Mouse (Mus musculus): ENCODE results near the gene Fam107b. TPM values are rescaled to one million over a fixed set of nuclear protein-coding genes. Genes with fewer than 3 reads are reported as not detected.

The Fam107b gene
- polyA plus RNA-seq, 1 experiment, result 39.0 TPM

DNA sequence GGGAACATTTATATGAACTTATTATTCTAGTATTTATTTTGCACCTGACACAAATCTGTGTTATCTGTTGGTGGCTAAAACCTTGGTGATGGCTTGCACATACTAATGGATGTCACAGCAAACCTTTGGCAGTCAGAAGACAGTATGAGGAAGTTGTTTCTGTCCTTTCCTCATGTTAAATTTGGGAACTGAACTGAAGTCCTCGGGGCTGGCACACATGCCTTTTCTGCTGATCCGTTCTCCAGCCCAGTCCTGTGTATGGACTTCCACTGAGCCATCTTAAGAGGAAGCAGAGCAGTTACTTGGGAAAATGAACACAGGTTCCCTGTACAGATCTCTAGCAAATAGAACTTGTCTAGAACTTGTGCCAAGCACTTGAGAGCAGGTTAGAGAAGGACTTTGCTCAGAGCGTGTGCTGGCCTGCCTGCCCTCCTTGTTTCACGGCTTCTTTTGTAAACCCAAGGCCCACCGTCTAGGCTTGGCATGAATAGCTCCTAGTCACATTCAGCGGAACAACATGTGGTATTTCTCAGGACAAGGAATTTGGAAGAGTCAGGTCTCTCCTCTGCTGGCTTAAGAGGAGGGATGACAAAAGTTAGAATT lies 190.0 kb downstream of the Fam107b start:
- Histone ChIP-seq H3K4me1 (ENCODE audit: control insufficient read depth, insufficient read depth, low read length) (peaks cover 25% of the 10 kb centered on the region), H3K27ac (ENCODE audit: insufficient read depth, low read depth, low read length) (peak overlapping the region; percentile 67), H3K4me3 (ENCODE audit: insufficient read depth, low read length) (no peak overlapping the region)
- TF ChIP-seq CTCF (IDR thresholded peaks at IDR 0.05; ENCODE audit: low read depth, low read length), result no peak
- no peak for TF ChIP-seq POLR2A (IDR thresholded peaks at IDR 0.05; ENCODE audit: borderline replicate concordance, low read depth, low read length)

DNA sequence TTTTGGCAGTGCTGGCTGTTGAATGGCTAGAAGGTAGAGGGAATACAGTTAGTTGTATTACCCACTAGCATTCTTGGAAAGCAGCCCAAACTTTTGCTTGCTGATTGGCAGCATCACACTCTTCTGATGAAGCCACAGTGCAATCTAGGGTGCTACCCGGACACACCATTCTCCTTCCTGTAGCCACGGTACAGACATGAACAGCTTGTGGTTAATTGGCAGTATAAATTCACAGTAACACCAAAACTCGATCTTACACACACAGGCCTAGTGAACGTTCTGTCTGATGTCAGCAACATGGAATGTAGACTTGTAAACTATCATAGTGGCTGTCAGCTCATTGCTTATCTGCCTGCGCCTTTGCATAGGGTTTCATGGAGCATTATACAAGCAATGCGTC lies 193.8 kb downstream of the Fam107b start:
- no peak overlapping the region for H3K27ac ChIP-seq (ENCODE audit: insufficient read depth, low read depth, low read length)

DNA sequence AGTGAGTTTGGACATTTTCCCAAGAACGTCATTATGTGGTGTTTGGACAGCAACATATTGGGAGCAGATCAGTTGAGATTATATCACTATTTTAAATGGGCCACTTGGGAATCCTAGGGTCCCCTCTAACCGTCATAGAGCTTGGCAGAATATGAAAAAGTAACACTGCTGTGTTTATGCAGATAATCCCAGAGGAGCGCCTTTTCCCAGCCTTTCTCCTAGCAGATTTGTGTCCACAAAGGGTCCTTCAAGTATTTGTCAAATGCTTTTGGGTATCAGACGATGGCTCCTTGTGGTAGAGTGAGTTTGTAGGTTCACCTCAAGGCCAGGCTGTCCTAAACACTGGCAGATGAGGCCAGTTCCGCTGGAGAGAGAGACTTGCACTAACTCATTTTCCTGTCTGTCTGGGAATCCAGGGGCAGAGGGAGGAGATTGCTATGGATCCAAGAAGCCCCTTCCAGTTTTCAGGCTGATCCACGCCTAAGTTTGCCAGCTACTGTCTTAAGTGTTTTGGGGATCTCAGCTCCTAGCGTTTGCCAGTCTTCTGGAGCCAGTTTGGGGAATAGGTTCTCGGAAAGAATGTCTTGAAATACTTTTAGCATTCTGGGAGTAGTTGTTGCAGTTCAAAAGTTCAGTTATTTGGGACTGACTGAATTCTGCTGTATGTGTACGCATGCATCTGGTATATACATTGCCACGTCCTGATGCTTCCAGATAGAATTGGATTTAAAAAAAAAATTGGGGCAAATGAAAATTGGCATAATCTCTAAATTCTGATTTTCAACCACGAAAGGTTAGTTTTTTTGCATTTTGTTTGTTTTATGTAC lies 195.9 kb downstream of the Fam107b start:
- TF ChIP-seq POLR2A (IDR thresholded peaks at IDR 0.05; ENCODE audit: borderline replicate concordance, low read depth, low read length), result no peak
- TF ChIP-seq CTCF (IDR thresholded peaks at IDR 0.05; ENCODE audit: low read depth, low read length), result no peak
- no peak overlapping the region for H3K27ac ChIP-seq (ENCODE audit: insufficient read depth, low read depth, low read length)
- H3K4me3 ChIP-seq (ENCODE audit: insufficient read depth, low read length), result no peak overlapping the region
- H3K4me1 ChIP-seq (ENCODE audit: control insufficient read depth, insufficient read depth, low read length), result peaks cover 6% of the 10 kb centered on the region

More for the DNA sequence above, 193.8 kb downstream of the Fam107b start:
- Histone ChIP-seq H3K4me3 (ENCODE audit: insufficient read depth, low read length) (no peak overlapping the region), H3K4me1 (ENCODE audit: control insufficient read depth, insufficient read depth, low read length) (peaks cover 22% of the 10 kb centered on the region)
- TF ChIP-seq CTCF (IDR thresholded peaks at IDR 0.05; ENCODE audit: low read depth, low read length) (no peak), POLR2A (IDR thresholded peaks at IDR 0.05; ENCODE audit: borderline replicate concordance, low read depth, low read length) (no peak)

DNA sequence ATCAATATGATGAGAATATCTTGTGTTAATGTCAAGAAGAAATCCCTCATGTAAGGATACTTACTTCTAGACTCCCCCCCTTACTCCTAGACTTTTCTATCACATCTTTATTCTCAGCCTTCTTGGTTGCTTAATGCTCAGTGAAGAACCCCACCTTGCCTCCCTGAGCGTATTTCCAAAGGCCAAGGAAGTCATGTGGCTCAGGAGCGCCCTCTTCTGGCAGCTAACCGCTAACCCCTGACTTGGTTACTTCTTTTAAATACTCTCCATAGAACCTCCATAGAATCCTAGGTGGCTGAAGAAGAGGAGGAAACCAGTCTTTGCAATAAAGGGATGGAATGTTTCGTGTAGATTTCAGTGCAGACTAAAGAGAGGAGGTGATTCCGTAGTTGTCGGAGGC lies 199.0 kb downstream of the Fam107b start:
- Histone ChIP-seq H3K4me3 (ENCODE audit: insufficient read depth, low read length) (no peak overlapping the region), H3K4me1 (ENCODE audit: control insufficient read depth, insufficient read depth, low read length) (no peaks in the 10 kb centered on the region), H3K27ac (ENCODE audit: insufficient read depth, low read depth, low read length) (no peak overlapping the region)
- TF ChIP-seq CTCF (IDR thresholded peaks at IDR 0.05; ENCODE audit: low read depth, low read length), result peak; percentile 96
- TF ChIP-seq POLR2A (IDR thresholded peaks at IDR 0.05; ENCODE audit: borderline replicate concordance, low read depth, low read length), result no peak

DNA sequence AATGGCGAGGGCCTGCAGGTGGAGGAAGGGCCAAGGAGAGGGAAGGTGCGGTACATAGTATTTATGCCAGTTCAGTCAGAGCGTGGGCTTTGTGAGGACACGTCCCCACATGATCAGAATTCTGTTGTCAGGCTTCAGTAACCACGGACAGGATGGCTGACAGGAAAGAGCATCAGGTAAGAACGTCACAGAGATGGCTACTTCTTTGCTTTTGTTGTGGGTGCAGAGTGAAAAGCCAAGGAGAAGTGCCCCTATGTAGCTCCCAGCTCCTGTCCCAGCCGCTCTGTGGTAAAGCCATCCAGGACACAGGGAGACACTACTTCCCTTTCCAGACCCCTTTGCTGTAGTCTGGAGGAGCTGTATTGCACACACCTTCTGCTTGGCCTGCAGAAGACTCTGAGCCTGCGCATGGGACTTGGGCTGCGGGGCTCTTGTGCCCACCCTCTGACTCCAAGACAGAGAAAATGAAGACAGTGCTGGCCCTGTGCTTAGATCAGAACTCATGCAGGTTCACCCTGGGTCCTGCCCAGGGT lies 199.6 kb downstream of the Fam107b start:
- Histone ChIP-seq H3K4me3 (ENCODE audit: insufficient read depth, low read length) (no peak overlapping the region), H3K4me1 (ENCODE audit: control insufficient read depth, insufficient read depth, low read length) (no peaks in the 10 kb centered on the region), H3K27ac (ENCODE audit: insufficient read depth, low read depth, low read length) (no peak overlapping the region)
- TF ChIP-seq POLR2A (IDR thresholded peaks at IDR 0.05; ENCODE audit: borderline replicate concordance, low read depth, low read length), result no peak
- no peak for TF ChIP-seq CTCF (IDR thresholded peaks at IDR 0.05; ENCODE audit: low read depth, low read length)

DNA sequence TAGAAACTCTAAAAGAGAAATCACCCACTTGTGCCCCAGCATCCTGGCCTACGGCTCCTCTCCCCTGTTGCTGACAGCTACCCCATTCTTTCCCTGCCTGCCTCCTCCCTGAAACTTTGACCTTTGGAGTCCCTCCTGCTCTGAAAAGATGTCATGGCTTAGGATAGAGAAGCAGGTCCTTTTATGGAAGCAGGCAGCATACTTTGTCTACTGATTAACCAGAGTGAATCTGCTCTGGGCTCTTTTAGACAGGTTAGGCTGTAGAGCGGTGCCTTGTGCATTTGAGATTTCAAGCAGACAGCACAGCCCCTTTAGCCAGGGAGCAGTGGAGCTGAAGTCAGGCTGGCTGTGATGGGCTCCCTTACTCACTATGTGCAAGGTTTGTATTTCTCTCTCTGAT lies 200.1 kb downstream of the Fam107b start:
- Histone ChIP-seq H3K4me1 (ENCODE audit: control insufficient read depth, insufficient read depth, low read length) (no peaks in the 10 kb centered on the region), H3K27ac (ENCODE audit: insufficient read depth, low read depth, low read length) (no peak overlapping the region), H3K4me3 (ENCODE audit: insufficient read depth, low read length) (no peak overlapping the region)
- no peak for TF ChIP-seq POLR2A (IDR thresholded peaks at IDR 0.05; ENCODE audit: borderline replicate concordance, low read depth, low read length)
- TF ChIP-seq CTCF (IDR thresholded peaks at IDR 0.05; ENCODE audit: low read depth, low read length), result no peak

DNA sequence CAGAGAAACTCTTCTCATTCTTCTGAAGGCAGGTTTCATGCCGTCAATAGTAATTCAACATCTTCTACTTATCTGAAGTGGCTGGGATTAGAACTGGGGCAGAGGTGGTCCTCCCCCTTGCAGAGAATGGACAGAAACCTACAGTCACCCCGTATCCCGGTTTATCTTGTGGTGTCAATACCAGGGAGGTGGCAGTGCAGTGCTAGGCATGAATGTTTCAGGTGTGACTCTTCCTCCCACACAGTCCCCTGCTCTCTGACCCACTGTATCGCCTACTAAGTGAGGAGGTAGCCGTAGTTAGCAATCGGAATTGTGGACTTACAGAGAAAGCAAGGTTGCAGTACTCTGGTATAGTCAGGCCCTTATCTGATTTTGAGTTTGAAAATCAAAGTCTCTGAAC lies 201.2 kb downstream of the Fam107b start:
- Histone ChIP-seq H3K27ac (ENCODE audit: insufficient read depth, low read depth, low read length) (no peak overlapping the region), H3K4me1 (ENCODE audit: control insufficient read depth, insufficient read depth, low read length) (no peaks in the 10 kb centered on the region), H3K4me3 (ENCODE audit: insufficient read depth, low read length) (no peak overlapping the region)
- TF ChIP-seq POLR2A (IDR thresholded peaks at IDR 0.05; ENCODE audit: borderline replicate concordance, low read depth, low read length), result no peak
- TF ChIP-seq CTCF (IDR thresholded peaks at IDR 0.05; ENCODE audit: low read depth, low read length), result no peak

DNA sequence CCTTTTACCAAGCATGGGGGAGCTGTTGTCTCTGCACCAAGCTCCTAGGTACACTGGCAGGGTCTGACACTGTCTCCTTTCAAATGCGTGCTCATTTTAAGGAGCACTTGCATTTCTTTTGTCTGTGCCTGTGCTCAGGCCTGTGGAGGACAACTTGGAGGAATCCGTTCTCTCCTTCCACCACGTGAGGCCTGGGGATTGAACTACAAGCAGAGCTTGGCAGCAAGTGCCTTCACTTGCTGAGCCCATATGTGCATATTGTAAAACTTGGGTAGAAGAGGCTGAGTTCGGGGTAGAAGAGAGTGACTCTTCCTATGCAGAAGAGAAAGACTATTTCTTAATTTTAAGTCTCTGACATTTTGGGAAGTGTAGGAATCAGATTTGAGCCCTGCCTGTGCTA lies 202.8 kb downstream of the Fam107b start:
- H3K4me1 ChIP-seq (ENCODE audit: control insufficient read depth, insufficient read depth, low read length), result no peaks in the 10 kb centered on the region
- H3K4me3 ChIP-seq (ENCODE audit: insufficient read depth, low read length), result no peak overlapping the region
- no peak overlapping the region for H3K27ac ChIP-seq (ENCODE audit: insufficient read depth, low read depth, low read length)
- TF ChIP-seq POLR2A (IDR thresholded peaks at IDR 0.05; ENCODE audit: borderline replicate concordance, low read depth, low read length) (no peak), CTCF (IDR thresholded peaks at IDR 0.05; ENCODE audit: low read depth, low read length) (no peak)

DNA sequence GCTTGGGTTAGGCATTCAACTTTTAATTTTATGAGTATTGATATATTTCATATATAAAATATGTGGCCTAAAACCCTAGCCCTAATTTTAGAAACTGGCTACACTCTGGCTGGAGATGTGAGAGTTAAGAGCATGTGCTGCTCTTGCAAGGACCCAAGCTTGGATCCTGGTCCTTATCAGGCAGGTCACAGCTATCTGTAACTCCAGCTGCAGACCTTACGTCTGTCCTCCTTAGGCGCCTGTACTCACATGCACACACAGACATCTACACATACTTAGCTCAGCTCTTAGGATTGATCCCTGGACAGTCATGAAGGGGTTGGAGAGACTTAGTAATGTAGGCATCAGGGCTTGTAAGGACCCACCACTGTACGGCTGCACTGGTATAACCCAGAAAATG lies 205.3 kb downstream of the Fam107b start:
- H3K4me3 ChIP-seq (ENCODE audit: insufficient read depth, low read length), result no peak overlapping the region
- no peak for TF ChIP-seq CTCF (IDR thresholded peaks at IDR 0.05; ENCODE audit: low read depth, low read length)
- no peak for TF ChIP-seq POLR2A (IDR thresholded peaks at IDR 0.05; ENCODE audit: borderline replicate concordance, low read depth, low read length)
- H3K4me1 ChIP-seq (ENCODE audit: control insufficient read depth, insufficient read depth, low read length), result no peaks in the 10 kb centered on the region
- no peak overlapping the region for H3K27ac ChIP-seq (ENCODE audit: insufficient read depth, low read depth, low read length)

DNA sequence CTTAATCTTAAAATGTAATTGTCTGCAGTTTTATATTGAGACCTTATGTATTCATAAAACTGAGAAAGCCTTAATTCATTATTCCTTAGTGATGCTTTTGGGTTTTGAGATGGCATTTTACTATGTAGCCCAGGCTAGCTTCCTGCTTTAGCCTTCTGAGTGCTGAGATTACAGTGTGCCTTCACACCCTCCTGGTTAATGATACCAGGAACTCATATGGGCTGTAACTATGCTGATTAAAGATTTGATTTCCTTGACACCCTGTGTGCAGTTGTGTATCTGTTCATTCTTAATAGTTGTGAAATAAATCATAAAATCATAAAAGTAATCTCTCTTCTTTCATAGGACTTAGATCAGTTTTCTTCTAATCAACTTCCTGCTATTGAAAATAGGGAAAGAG lies 205.8 kb downstream of the Fam107b start:
- TF ChIP-seq CTCF (IDR thresholded peaks at IDR 0.05; ENCODE audit: low read depth, low read length), result no peak
- TF ChIP-seq POLR2A (IDR thresholded peaks at IDR 0.05; ENCODE audit: borderline replicate concordance, low read depth, low read length), result no peak
- H3K4me1 ChIP-seq (ENCODE audit: control insufficient read depth, insufficient read depth, low read length), result no peaks in the 10 kb centered on the region
- no peak overlapping the region for H3K27ac ChIP-seq (ENCODE audit: insufficient read depth, low read depth, low read length)
- H3K4me3 ChIP-seq (ENCODE audit: insufficient read depth, low read length), result no peak overlapping the region

Measured in bone marrow macrophage, adult 2 months (primary cell).